Mouse (Mus musculus) liver, adult 2 months (tissue): ENCODE results near the gene Serpine3. TPM values are rescaled to one million over a fixed set of nuclear protein-coding genes. Genes with fewer than 3 reads are reported as not detected.
"Not testable (repeated sequence)": the region's sequence is repeated elsewhere in the genome, so short reads cannot be mapped to it uniquely, and the experiment has no call there.

ENCODE experiments used
- DNase-seq: peaks from one replicate; pipeline ENCODE4 v3.0.0-alpha.2; 2011; ENCODE audit warnings: low read depth, low spot score; ENCODE audit errors: extremely low read depth
- H3K27ac ChIP-seq: fragments of 200-500 bp; replicated peaks from 2 replicates; pipeline ENCODE4 v1.5.1; 2012; ENCODE audit warnings: low read depth, mild to moderate bottlenecking, control low read depth, inconsistent platforms, low read length; ENCODE audit not compliant: insufficient read depth
- H3K27me3 ChIP-seq: fragments of 200-500 bp; 2 replicates; pipeline ENCODE4 v1.6.1; 2012; ENCODE audit warnings: mild to moderate bottlenecking, moderate library complexity, low read length, inconsistent platforms; ENCODE audit not compliant: control insufficient read depth, insufficient read depth
- H3K36me3 ChIP-seq: fragments of 200-500 bp; 2 replicates; pipeline ENCODE4 v1.6.1; 2012; ENCODE audit warnings: low read length, inconsistent platforms; ENCODE audit not compliant: control insufficient read depth, insufficient read depth
- H3K4me1 ChIP-seq: fragments of 200-500 bp; 2 replicates; pipeline ENCODE4 v1.6.1; 2011; ENCODE audit warnings: low read length; ENCODE audit not compliant: control insufficient read depth, insufficient read depth
- H3K4me3 ChIP-seq: fragments of 200-500 bp; 2 replicates; pipeline ENCODE4 v1.5.1; 2011; ENCODE audit warnings: low read depth, mild to moderate bottlenecking, control low read depth, low read length, moderate library complexity; ENCODE audit not compliant: insufficient read depth
- H3K79me2 ChIP-seq: fragments of 200-500 bp; 2 replicates; pipeline ENCODE4 v1.6.1; 2012; ENCODE audit warnings: inconsistent platforms, mild to moderate bottlenecking, low read length, moderate library complexity; ENCODE audit not compliant: control insufficient read depth, insufficient read depth
- H3K9ac ChIP-seq: fragments of 200-500 bp; 2 replicates; pipeline ENCODE4 v1.6.1; 2012; ENCODE audit warnings: low read depth, mild to moderate bottlenecking, control low read depth, inconsistent platforms, low read length
- CTCF ChIP-seq: fragments of 200-500 bp; IDR thresholded peaks from 2 replicates; pipeline ENCODE4 v1.5.1; 2011; ENCODE audit warnings: low read depth, low read length, control low read depth
- POLR2A ChIP-seq: fragments of 200-500 bp; IDR thresholded peaks from 2 replicates; pipeline ENCODE4 v1.6.1; 2011; ENCODE audit warnings: low read length, control low read depth; ENCODE audit not compliant: insufficient read depth; ENCODE audit errors: extremely low read depth
- WGBS: fragments of 180-500 bp; shearing (Covaris S2); methylation state at CpG from one replicate; pipeline ENCODE4 v1.1.7; 2018; 5-methylcytosine and 5-hydroxymethylcytosine counted together
- polyA plus RNA-seq: library from polyadenylated mRNA; depleted of rRNA; stranded (reverse); fragments of >200 nt; gene quantifications from 2 replicates; pipeline ENCODE4 v1.2.3, GENCODE M21; 2012
- total RNA-seq: library from RNA; depleted of rRNA; stranded (reverse); fragments of >200 nt; gene quantifications from 2 replicates; pipeline ENCODE4 v1.2.3, GENCODE M21; 2014

The Serpine3 gene
- total and polyA plus RNA-seq, 2 experiments: 0.09 TPM; not detected in 1

GRCm38 (mm10) chr14:62639551-62639950 lies 23.9 kb upstream of the Serpine3 start:
- H3K27me3 ChIP-seq: no peaks in the 10 kb centered on the region
- no peak for TF ChIP-seq POLR2A
- no peak for TF ChIP-seq CTCF
- DNase-seq: no peak
- H3K4me1 ChIP-seq: no peaks in the 10 kb centered on the region
- no peak overlapping the region for H3K4me3 ChIP-seq
- H3K36me3 ChIP-seq: no peaks in the 10 kb centered on the region
- H3K27ac ChIP-seq: no peak overlapping the region
- WGBS: 85% methylated on average over 5 of the region's 5 CpGs
- no peaks in the 10 kb centered on the region for H3K79me2 ChIP-seq
- H3K9ac ChIP-seq: no peak overlapping the region

- no peak for TF ChIP-seq POLR2A
- no peak for TF ChIP-seq CTCF
- Histone ChIP-seq H3K36me3 (no peaks in the 10 kb centered on the region), H3K27ac (no peak overlapping the region), H3K27me3 (no peaks in the 10 kb centered on the region), H3K4me3 (no peak overlapping the region), H3K9ac (no peak overlapping the region), H3K79me2 (no peaks in the 10 kb centered on the region), H3K4me1 (no peaks in the 10 kb centered on the region)
- 64% methylated on average over 4 of the region's 4 CpGs for WGBS
- DNase-seq: no peak
Observed at GRCm38 (mm10) chr14:62640396-62640795, 23.1 kb upstream of the Serpine3 start.

GRCm38 (mm10) chr14:62642368-62642767 lies 21.1 kb upstream of the Serpine3 start:
- peak; percentile 6 for DNase-seq
- not testable (repeated sequence) for H3K36me3 ChIP-seq, H3K9ac ChIP-seq, H3K79me2 ChIP-seq, H3K27me3 ChIP-seq, H3K4me3 ChIP-seq, H3K4me1 ChIP-seq
- H3K27ac ChIP-seq: peak overlapping the region; percentile 63
- 89% methylated on average over 6 of the region's 7 CpGs for WGBS

GRCm38 (mm10) chr14:62648405-62648804 lies 15.1 kb upstream of the Serpine3 start:
- Histone ChIP-seq H3K27ac (no peak overlapping the region), H3K79me2 (no peaks in the 10 kb centered on the region), H3K9ac (no peak overlapping the region), H3K36me3 (no peaks in the 10 kb centered on the region), H3K27me3 (no peaks in the 10 kb centered on the region), H3K4me3 (no peak overlapping the region), H3K4me1 (no peaks in the 10 kb centered on the region)
- no peak for DNase-seq
- WGBS: 83% methylated on average over 6 of the region's 6 CpGs
- no peak for TF ChIP-seq POLR2A
- TF ChIP-seq CTCF: no peak

- Histone ChIP-seq H3K27ac (no peak overlapping the region), H3K27me3 (no peaks in the 10 kb centered on the region), H3K36me3 (no peaks in the 10 kb centered on the region), H3K79me2 (no peaks in the 10 kb centered on the region), H3K9ac (no peak overlapping the region), H3K4me3 (no peak overlapping the region), H3K4me1 (no peaks in the 10 kb centered on the region)
- WGBS: 73% methylated on average over 3 of the region's 3 CpGs
- no peak for DNase-seq
- TF ChIP-seq POLR2A: no peak
- TF ChIP-seq CTCF: no peak
Observed at GRCm38 (mm10) chr14:62650376-62650775, 13.1 kb upstream of the Serpine3 start.

- no peak for DNase-seq
- no peaks in the 10 kb centered on the region for H3K36me3 ChIP-seq
- H3K9ac ChIP-seq: no peak overlapping the region
- no peaks in the 10 kb centered on the region for H3K4me1 ChIP-seq
- H3K27me3 ChIP-seq: no peaks in the 10 kb centered on the region
- H3K27ac ChIP-seq: no peak overlapping the region
- H3K79me2 ChIP-seq: no peaks in the 10 kb centered on the region
- H3K4me3 ChIP-seq: no peak overlapping the region
- WGBS: 96% methylated on average over 3 of the region's 3 CpGs
- TF ChIP-seq CTCF (no peak), POLR2A (no peak)
Observed at GRCm38 (mm10) chr14:62651771-62652170, 11.7 kb upstream of the Serpine3 start.
